Mouse (Mus musculus) olfactory bulb, adult 2 months (tissue): ENCODE data around the gene Rae1.

Experiments
- CTCF ChIP-seq: fragments of 200-500 bp; IDR thresholded peaks from 2 replicates; pipeline ENCODE4 v1.5.1; 2012; ENCODE audit warnings: low read depth, mild to moderate bottlenecking, low read length, moderate library complexity; ENCODE audit not compliant: insufficient read depth
- POLR2A ChIP-seq: fragments of 200-500 bp; IDR thresholded peaks from 2 replicates; pipeline ENCODE4 v1.6.1; 2012; ENCODE audit warnings: mild to moderate bottlenecking, low read depth, low read length, moderate library complexity; ENCODE audit not compliant: insufficient read depth

DNA sequence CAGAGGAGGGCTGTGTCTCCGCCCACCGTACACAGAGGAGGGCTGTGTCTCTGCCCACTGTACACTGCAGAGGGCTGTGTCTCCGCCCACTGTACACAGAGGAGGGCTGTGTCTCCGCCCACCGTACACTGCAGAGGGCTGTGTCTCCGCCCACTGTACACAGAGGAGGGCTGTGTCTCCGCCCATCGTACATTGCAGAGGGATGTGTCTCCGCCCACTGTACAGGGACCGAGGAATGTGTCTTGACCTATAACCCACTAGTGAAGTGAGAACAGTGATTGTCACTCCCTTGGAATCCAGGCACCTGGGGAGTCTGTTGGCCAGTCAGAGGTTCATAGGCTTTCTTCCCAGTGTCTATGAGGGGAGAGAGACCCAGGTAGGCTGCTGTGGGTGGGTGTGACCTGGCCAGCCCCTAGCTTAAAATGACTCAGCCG lies 57.0 kb downstream of the Rae1 start:
- TF ChIP-seq CTCF (no peak), POLR2A (no peak)
